Mouse (Mus musculus): ENCODE measurements around the gene Taf1b. TPM values are rescaled to one million over a fixed set of nuclear protein-coding genes. Genes with fewer than 3 reads are reported as not detected.

The Taf1b gene
- polyA plus RNA-seq, 1 experiment from 2014 or later, result 31.1 TPM

DNA sequence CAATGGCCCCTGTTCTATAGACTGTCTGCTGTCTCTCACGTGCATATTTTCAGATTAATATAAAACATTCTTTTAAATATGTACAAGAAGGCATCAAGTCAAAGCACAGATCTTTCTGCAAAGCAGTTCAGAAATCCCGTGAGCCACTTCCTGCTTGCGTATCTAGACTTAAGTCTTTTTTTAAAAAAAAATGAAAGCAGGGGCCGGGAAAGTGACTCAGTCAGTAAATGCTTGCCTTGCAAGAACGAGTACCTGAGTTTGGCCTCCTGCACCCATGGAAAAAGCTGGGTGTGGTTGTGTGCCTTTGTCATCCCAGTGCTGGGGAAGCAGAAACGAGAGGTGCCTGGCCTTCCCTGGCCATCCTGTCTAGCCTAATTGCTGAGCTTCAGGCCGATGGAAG lies 101.9 kb downstream of the Taf1b start:
- DNase-seq (ENCODE audit: low spot score) (no peak), ATAC-seq (ENCODE audit: insufficient number of reproducible peaks, low FRiP score, low TSS enrichment, low read depth) (no peak)
- no peak overlapping the region for H3K4me2 ChIP-seq (ENCODE audit: low read depth, severe bottlenecking)
- no peaks in the 10 kb centered on the region for H3K9me3 ChIP-seq (ENCODE audit: control insufficient read depth, low read length)
- H3K27me3 ChIP-seq (ENCODE audit: control insufficient read depth, insufficient read depth, low read length), result no peaks in the 10 kb centered on the region
- no peak overlapping the region for H3K27ac ChIP-seq (replicated peaks; ENCODE audit: low read depth, low read length)
- WGBS, result 88% methylated on average over 7 of the region's 7 CpGs
- H3K4me1 ChIP-seq (ENCODE audit: control insufficient read depth, insufficient read depth, low read length), result no peaks in the 10 kb centered on the region
- H3K9ac ChIP-seq (ENCODE audit: low read length), result no peak overlapping the region
- no peaks in the 10 kb centered on the region for H3K36me3 ChIP-seq (ENCODE audit: control insufficient read depth, insufficient read depth, low read length)
- H3K4me3 ChIP-seq (ENCODE audit: low read depth, low read length), result no peak overlapping the region

DNA sequence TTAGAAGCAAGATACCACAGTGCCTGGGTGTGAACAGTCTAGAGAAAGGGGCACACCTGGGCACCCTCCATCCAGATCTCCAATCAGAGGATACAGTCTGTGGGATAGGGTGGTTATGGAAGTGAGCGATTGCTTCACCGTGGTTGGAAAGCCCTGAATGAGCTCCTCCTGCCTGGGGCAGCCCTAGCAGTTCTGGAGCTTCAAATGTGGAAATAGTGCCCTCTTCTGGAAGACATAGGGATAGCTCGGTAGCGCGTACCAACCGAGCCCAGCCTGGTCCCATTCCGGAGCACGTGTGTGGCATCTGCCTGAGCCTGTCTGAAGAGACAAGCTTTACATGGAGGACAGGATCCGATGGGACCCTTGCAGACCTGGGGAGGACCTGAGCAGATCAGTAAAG lies 102.6 kb downstream of the Taf1b start:
- Histone ChIP-seq H3K4me1 (ENCODE audit: control insufficient read depth, insufficient read depth, low read length) (no peaks in the 10 kb centered on the region), H3K27me3 (ENCODE audit: control insufficient read depth, insufficient read depth, low read length) (no peaks in the 10 kb centered on the region), H3K4me3 (ENCODE audit: low read depth, low read length) (no peak overlapping the region), H3K27ac (replicated peaks; ENCODE audit: low read depth, low read length) (no peak overlapping the region), H3K4me2 (ENCODE audit: low read depth, severe bottlenecking) (no peak overlapping the region), H3K36me3 (ENCODE audit: control insufficient read depth, insufficient read depth, low read length) (no peaks in the 10 kb centered on the region), H3K9ac (ENCODE audit: low read length) (no peak overlapping the region), H3K9me3 (ENCODE audit: control insufficient read depth, low read length) (no peaks in the 10 kb centered on the region)
- ATAC-seq (ENCODE audit: insufficient number of reproducible peaks, low FRiP score, low TSS enrichment, low read depth) (no peak; the same call in 1 of the 2 replicates), DNase-seq (ENCODE audit: low spot score) (peak; percentile 81)
- WGBS, result 3% methylated on average over 9 of the region's 9 CpGs

GRCm38 (mm10) chr12:24603266-24603665 lies 105.1 kb downstream of the Taf1b start:
- no peaks in the 10 kb centered on the region for H3K9me3 ChIP-seq (ENCODE audit: control insufficient read depth, low read length)
- no peak overlapping the region for H3K4me2 ChIP-seq (ENCODE audit: low read depth, severe bottlenecking)
- H3K4me1 ChIP-seq (ENCODE audit: control insufficient read depth, insufficient read depth, low read length), result no peaks in the 10 kb centered on the region
- no peaks in the 10 kb centered on the region for H3K36me3 ChIP-seq (ENCODE audit: control insufficient read depth, insufficient read depth, low read length)
- 42% methylated on average over 2 of the region's 2 CpGs for WGBS
- ATAC-seq (ENCODE audit: insufficient number of reproducible peaks, low FRiP score, low TSS enrichment, low read depth) (no peak), DNase-seq (ENCODE audit: low spot score) (peak; percentile 85)
- no peak overlapping the region for H3K27ac ChIP-seq (replicated peaks; ENCODE audit: low read depth, low read length)
- no peak overlapping the region for H3K9ac ChIP-seq (ENCODE audit: low read length)
- no peak overlapping the region for H3K4me3 ChIP-seq (ENCODE audit: low read depth, low read length)
- no peaks in the 10 kb centered on the region for H3K27me3 ChIP-seq (ENCODE audit: control insufficient read depth, insufficient read depth, low read length)

DNA sequence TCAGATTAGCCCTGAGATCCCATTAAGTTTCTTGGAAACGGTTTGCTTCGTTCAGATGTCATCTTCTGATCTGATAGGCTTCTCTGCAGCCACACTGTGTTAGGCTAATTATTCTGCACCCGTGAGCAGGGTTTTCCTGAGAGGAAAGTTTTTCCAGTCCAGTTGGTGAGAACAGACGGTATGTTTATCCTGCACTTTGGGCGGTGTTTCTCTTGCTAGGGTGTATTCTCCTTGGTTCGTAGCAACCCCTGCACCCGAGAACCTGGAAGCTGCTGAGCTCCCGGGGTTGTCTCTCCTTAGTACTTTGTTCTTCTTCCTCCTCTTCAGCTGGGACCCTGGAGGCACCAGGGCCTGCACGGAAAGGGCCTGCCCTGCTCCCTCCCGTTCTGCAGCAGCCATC lies 108.0 kb downstream of the Taf1b start:
- WGBS, result 81% methylated on average over 10 of the region's 10 CpGs
- Histone ChIP-seq H3K4me1 (ENCODE audit: control insufficient read depth, insufficient read depth, low read length) (no peaks in the 10 kb centered on the region), H3K27ac (replicated peaks; ENCODE audit: low read depth, low read length) (no peak overlapping the region), H3K9me3 (ENCODE audit: control insufficient read depth, low read length) (no peaks in the 10 kb centered on the region), H3K4me3 (ENCODE audit: low read depth, low read length) (no peak overlapping the region), H3K9ac (ENCODE audit: low read length) (no peak overlapping the region), H3K27me3 (ENCODE audit: control insufficient read depth, insufficient read depth, low read length) (no peaks in the 10 kb centered on the region), H3K36me3 (ENCODE audit: control insufficient read depth, insufficient read depth, low read length) (no peaks in the 10 kb centered on the region), H3K4me2 (ENCODE audit: low read depth, severe bottlenecking) (no peak overlapping the region)
- no peak for ATAC-seq (ENCODE audit: insufficient number of reproducible peaks, low FRiP score, low TSS enrichment, low read depth)
- DNase-seq (ENCODE audit: low spot score), result no peak

Other genes starting within 250 kb of the Taf1b start
- gene Grhl1, start 73.9 kb downstream of the Taf1b start, polyA plus RNA-seq (2014; fragmentation: Nextera tagmentation; extraction: Ambion mirVana), result 1.5 and 1.6 TPM in 2 replicates
- 10.8 and 12.6 TPM in 2 replicates for gene Klf11, start 152.9 kb downstream of the Taf1b start, polyA plus RNA-seq (2014; fragmentation: Nextera tagmentation; extraction: Ambion mirVana)
- gene Cys1, start 183.5 kb downstream of the Taf1b start, polyA plus RNA-seq (2014; fragmentation: Nextera tagmentation; extraction: Ambion mirVana), result 0.36 and 0.91 TPM in 2 replicates
- 439 and 485 TPM in 2 replicates for gene Rrm2, start 209.9 kb downstream of the Taf1b start, polyA plus RNA-seq (2014; fragmentation: Nextera tagmentation; extraction: Ambion mirVana)

Measured in limb, embryonic 11.5 days (tissue).